Mouse (Mus musculus): ENCODE results near the gene Zfp143.

DNA sequence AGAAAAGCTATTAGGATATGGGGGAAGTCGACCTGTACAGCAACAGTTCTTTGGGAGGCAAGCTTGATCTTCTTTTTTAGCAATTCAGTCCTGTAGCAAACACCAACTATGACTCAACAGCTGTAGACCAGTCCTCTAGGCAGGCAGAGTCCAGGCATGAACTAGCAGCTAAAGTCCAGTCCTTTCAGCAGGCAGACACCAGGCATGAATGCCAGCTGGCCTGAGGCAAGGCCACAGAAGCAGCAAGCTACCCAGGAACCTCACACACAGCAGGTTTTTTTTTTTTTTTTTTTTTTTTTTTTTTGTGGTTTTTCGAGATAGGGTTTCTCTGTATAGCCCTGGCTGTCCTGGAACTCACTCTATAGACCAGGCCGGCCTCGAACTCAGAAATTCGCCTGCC, 73.0 kb downstream of the Zfp143 start:
- TF ChIP-seq CTCF (IDR thresholded peaks at IDR 0.05; ENCODE audit: insufficient read depth, low read length) (no peak), POLR2A (IDR thresholded peaks at IDR 0.05; ENCODE audit: borderline replicate concordance, extremely low read depth, low read depth, low read length) (no peak)
